Mouse (Mus musculus) lung, embryonic 15.5 days (tissue): ENCODE results near the gene Notch2. TPM values are rescaled to one million over a fixed set of nuclear protein-coding genes. Genes with fewer than 3 reads are reported as not detected.

Experiments
- ATAC-seq: fragments of 200-750 bp; cut with Nextera tagmentation; 2 replicates; pipeline ENCODE4 v1.8.0; 2017; ENCODE audit warnings: moderate number of reproducible peaks, borderline replicate concordance; ENCODE audit not compliant: low FRiP score, low TSS enrichment; ENCODE audit errors: extremely low read depth
- H3K27ac ChIP-seq: fragments of 300-500 bp; sonication (generic); 2 replicates; pipeline ENCODE4 v1.5.1; 2015; ENCODE audit warnings: moderate library complexity, mild to moderate bottlenecking, inconsistent platforms
- H3K27me3 ChIP-seq: fragments of 300-500 bp; sonication (generic); 2 replicates; pipeline ENCODE4 v1.6.1; 2015; ENCODE audit warnings: inconsistent platforms
- H3K36me3 ChIP-seq: fragments of 300-500 bp; sonication (generic); 2 replicates; pipeline ENCODE4 v1.6.1; 2015; ENCODE audit warnings: inconsistent platforms
- H3K4me1 ChIP-seq: fragments of 300-500 bp; sonication (generic); 2 replicates; pipeline ENCODE4 v1.6.1; 2015; ENCODE audit warnings: inconsistent platforms
- H3K4me2 ChIP-seq: fragments of 300-500 bp; sonication (generic); 2 replicates; pipeline ENCODE4 v1.6.1; 2015; ENCODE audit warnings: inconsistent platforms, mild to moderate bottlenecking, moderate library complexity
- H3K4me3 ChIP-seq: fragments of 300-500 bp; sonication (generic); 2 replicates; pipeline ENCODE4 v1.5.1; 2015; ENCODE audit warnings: mild to moderate bottlenecking, inconsistent platforms
- H3K9ac ChIP-seq: fragments of 300-500 bp; sonication (generic); 2 replicates; pipeline ENCODE4 v1.6.1; 2015; ENCODE audit warnings: inconsistent platforms
- H3K9me3 ChIP-seq: fragments of 300-500 bp; sonication (generic); 2 replicates; pipeline ENCODE4 v1.6.1; 2016; ENCODE audit warnings: inconsistent platforms
- WGBS: fragments of 180-500 bp; shearing (Covaris S2); methylation state at CpG from one replicate; pipeline ENCODE4 v1.1.7; 2015; 5-methylcytosine and 5-hydroxymethylcytosine counted together
- polyA plus RNA-seq: library from polyadenylated mRNA; unstranded; fragments of >200 nt; fragmentation: Nextera tagmentation; extraction: Ambion mirVana; gene quantifications from 2 replicates; pipeline ENCODE4 v1.2.1, GENCODE M21; 2015

Notch2 gene
- polyA plus RNA-seq, 1 experiment from 2014 or later = 35.1 TPM

DNA sequence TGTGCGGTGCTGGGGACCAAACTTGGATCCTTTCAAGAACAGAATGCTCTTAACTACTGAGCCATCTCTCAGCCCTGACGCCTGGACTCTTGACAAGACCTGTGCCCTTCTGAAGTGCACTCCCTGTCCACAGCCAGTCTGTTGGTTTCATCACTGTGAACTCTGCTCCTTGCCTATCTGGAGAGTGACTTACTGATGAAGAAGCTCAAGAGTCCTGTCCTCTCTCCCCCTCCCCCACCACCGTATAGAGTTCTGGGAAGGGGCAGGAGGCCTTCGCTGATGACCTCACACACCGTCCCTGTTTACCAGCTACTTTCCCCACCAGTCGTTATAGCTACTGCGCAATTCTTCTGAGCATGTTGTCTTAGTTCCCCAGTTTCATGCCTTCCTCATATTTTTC is 55.8 kb downstream of the Notch2 start:
- H3K36me3 ChIP-seq = peaks cover 22% of the 10 kb centered on the region
- H3K4me1 ChIP-seq = peaks cover 29% of the 10 kb centered on the region
- 61% methylated on average over 7 of the region's 7 CpGs for WGBS
- no peaks in the 10 kb centered on the region for H3K9me3 ChIP-seq
- no peak overlapping the region for H3K4me3 ChIP-seq
- H3K4me2 ChIP-seq = no peak overlapping the region
- no peaks in the 10 kb centered on the region for H3K27me3 ChIP-seq
- H3K27ac ChIP-seq = no peak overlapping the region
- ATAC-seq = no peak
- H3K9ac ChIP-seq = no peak overlapping the region

DNA sequence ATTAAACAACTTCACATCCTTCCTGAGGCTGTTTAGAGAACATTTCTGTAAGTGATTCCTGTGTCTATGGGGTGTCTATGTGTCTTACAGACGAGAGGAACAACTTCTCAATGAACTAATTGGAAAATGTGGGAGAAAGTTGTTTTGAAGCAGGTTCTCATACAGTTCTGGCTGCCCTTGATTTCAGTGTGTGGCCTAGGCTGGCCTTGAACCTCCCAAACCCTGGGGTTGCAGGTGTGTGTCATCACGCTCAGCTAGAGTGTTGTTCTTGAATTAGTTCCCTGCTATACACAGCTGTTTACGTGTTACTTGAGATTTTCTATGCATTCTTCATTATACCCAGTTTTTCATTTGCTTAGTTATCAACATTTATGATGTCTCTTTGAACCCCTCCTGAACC is 56.5 kb downstream of the Notch2 start:
- Histone ChIP-seq H3K9me3 (no peaks in the 10 kb centered on the region), H3K4me1 (peaks cover 24% of the 10 kb centered on the region), H3K27ac (no peak overlapping the region), H3K9ac (no peak overlapping the region), H3K36me3 (peaks cover 23% of the 10 kb centered on the region), H3K4me2 (no peak overlapping the region), H3K27me3 (no peaks in the 10 kb centered on the region), H3K4me3 (no peak overlapping the region)
- ATAC-seq = no peak
- 78% methylated on average over 3 of the region's 3 CpGs for WGBS

- Histone ChIP-seq H3K4me2 (no peak overlapping the region), H3K36me3 (peaks cover 30% of the 10 kb centered on the region), H3K9me3 (no peaks in the 10 kb centered on the region), H3K9ac (no peak overlapping the region), H3K4me1 (peaks cover 6% of the 10 kb centered on the region), H3K27me3 (no peaks in the 10 kb centered on the region), H3K27ac (no peak overlapping the region), H3K4me3 (no peak overlapping the region)
- no peak for ATAC-seq
- 91% methylated on average over 8 of the region's 8 CpGs for WGBS
Measured at GRCm38 (mm10) chr3:98072570-98072969, 59.2 kb downstream of the Notch2 start.

- no peak overlapping the region for H3K9ac ChIP-seq
- WGBS = 81% methylated on average over 4 of the region's 4 CpGs
- ATAC-seq = no peak
- H3K4me1 ChIP-seq = no peaks in the 10 kb centered on the region
- H3K36me3 ChIP-seq = peaks cover 40% of the 10 kb centered on the region
- H3K27ac ChIP-seq = no peak overlapping the region
- no peak overlapping the region for H3K4me2 ChIP-seq
- H3K4me3 ChIP-seq = no peak overlapping the region
- H3K9me3 ChIP-seq = no peaks in the 10 kb centered on the region
- H3K27me3 ChIP-seq = no peaks in the 10 kb centered on the region
Measured at GRCm38 (mm10) chr3:98073545-98073944, 60.2 kb downstream of the Notch2 start.

DNA sequence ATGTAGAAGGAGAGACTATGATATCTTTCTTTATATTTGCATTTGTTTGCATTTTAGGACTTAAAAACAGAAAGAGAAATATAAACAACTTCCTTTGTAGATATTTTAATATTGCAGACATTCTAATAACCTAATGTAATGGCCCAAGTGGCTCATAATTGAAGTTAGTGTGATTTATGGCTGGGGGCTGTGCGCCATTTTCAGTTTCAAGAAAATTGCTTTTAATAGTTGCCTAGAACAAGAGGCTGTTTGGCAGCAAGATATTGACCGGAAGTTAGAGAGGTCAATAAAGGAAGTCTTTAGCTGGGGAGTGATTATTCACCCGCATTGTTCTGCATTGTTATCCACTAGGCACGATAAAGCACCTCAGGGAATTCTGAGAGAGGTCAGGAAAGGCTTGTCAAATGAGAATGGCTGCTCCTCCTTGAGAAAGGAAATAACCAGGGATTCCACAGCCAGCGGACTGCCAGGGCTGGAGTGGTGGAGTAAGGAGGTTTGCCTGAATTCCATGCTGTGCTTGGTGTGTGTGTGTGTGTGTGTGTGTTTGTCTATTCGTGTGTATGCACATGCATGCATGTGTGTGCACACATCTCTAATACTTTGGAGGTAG is 61.4 kb downstream of the Notch2 start:
- Histone ChIP-seq H3K9me3 (no peaks in the 10 kb centered on the region), H3K9ac (no peak overlapping the region), H3K4me3 (no peak overlapping the region), H3K27me3 (no peaks in the 10 kb centered on the region), H3K36me3 (peaks cover 41% of the 10 kb centered on the region), H3K4me1 (no peaks in the 10 kb centered on the region), H3K27ac (no peak overlapping the region), H3K4me2 (no peak overlapping the region)
- WGBS = 60% methylated on average over 6 of the region's 6 CpGs
- ATAC-seq = no peak

GRCm38 (mm10) chr3:98077866-98078265 is 64.5 kb downstream of the Notch2 start:
- 88% methylated on average over 5 of the region's 5 CpGs for WGBS
- Histone ChIP-seq H3K27ac (no peak overlapping the region), H3K4me2 (no peak overlapping the region), H3K9me3 (no peaks in the 10 kb centered on the region), H3K9ac (no peak overlapping the region), H3K36me3 (peaks cover 40% of the 10 kb centered on the region), H3K4me3 (no peak overlapping the region), H3K4me1 (no peaks in the 10 kb centered on the region), H3K27me3 (no peaks in the 10 kb centered on the region)
- no peak for ATAC-seq

- Histone ChIP-seq H3K9ac (no peak overlapping the region), H3K4me1 (no peaks in the 10 kb centered on the region), H3K9me3 (no peaks in the 10 kb centered on the region), H3K27me3 (no peaks in the 10 kb centered on the region), H3K36me3 (peaks cover 34% of the 10 kb centered on the region), H3K4me2 (no peak overlapping the region), H3K4me3 (no peak overlapping the region), H3K27ac (no peak overlapping the region)
- ATAC-seq = no peak
- WGBS = 41% methylated on average over 1 of the region's 1 CpGs
Measured at GRCm38 (mm10) chr3:98078816-98079215, 65.5 kb downstream of the Notch2 start.

DNA sequence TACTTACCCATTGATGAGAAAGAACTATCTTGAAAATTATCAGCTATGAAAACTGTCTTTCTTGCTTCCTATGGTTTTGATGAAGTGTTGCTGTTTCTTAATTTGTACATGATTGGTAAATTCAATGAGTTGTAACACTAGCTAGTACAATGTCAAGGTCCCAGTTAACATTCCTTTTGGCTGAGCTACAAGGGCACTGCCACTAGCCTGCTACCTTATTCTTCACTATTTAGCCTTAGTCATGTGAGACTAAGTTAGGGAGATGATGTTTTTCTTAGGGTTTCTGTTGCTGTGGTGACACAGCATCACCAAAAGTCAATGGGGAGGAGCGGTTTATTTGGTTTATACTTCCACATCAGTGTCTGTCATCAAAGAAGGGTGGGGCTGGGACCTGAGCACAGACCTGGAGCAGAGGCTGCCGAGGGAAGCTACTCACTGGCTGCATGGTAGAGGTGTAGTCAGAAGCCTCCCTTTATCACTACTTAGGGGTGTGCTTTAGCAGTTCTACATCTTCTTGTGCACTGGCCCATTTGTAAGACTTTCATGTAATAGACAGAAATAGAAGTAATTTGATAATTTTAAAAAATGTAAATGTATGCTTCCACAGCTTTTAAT is 66.4 kb downstream of the Notch2 start:
- Histone ChIP-seq H3K27me3 (no peaks in the 10 kb centered on the region), H3K4me1 (no peaks in the 10 kb centered on the region), H3K4me3 (no peak overlapping the region), H3K4me2 (no peak overlapping the region), H3K27ac (no peak overlapping the region), H3K9me3 (no peaks in the 10 kb centered on the region), H3K9ac (no peak overlapping the region), H3K36me3 (peaks cover 31% of the 10 kb centered on the region)
- no peak for ATAC-seq
- 84% methylated on average over 2 of the region's 2 CpGs for WGBS

DNA sequence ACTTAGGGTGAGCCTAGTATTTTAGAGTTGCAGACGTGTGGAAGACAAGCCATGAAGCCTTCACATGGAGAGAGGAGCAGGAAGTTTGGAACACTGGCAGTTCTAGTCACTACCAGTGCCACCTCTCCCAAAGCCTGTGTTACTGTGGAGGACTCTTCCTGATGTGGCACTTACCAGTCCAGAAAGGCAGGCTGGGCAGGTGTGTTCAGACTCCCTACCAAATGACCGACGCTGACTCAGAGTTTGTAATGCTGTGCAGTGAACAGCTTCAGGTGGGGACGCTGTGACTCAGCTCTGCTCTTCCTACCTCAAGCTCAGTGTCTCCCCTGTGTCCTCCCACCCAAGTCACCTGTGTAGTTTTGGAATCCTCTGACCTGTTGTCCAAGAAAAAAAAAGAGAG is 67.3 kb downstream of the Notch2 start:
- Histone ChIP-seq H3K4me2 (no peak overlapping the region), H3K4me1 (peaks cover 9% of the 10 kb centered on the region), H3K36me3 (peaks cover 37% of the 10 kb centered on the region), H3K27me3 (no peaks in the 10 kb centered on the region), H3K9ac (no peak overlapping the region), H3K9me3 (no peaks in the 10 kb centered on the region), H3K27ac (no peak overlapping the region), H3K4me3 (no peak overlapping the region)
- 84% methylated on average over 4 of the region's 4 CpGs for WGBS
- no peak for ATAC-seq

DNA sequence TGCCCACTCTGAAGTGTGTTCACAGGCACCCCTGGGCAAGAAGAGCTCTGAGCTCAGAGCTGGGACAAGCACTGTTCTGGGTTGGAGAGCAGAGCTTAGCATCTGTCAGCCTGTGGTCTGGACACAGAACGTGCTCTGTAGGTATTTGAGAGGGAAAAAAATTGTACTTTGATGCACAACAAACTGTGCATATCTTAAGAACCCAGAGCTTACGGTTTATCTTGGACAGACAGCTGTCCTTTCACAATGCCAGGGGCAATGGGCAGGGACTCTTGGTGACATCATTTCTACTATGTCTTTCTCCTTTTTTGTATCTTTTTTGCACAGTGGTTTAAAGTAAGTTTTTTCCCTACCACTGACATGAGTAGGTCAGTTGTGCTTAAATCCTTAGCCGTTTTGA is 68.9 kb downstream of the Notch2 start:
- no peaks in the 10 kb centered on the region for H3K27me3 ChIP-seq
- peaks cover 21% of the 10 kb centered on the region for H3K4me1 ChIP-seq
- no peak for ATAC-seq
- H3K36me3 ChIP-seq = peaks cover 35% of the 10 kb centered on the region
- 83% methylated on average over 3 of the region's 3 CpGs for WGBS
- no peak overlapping the region for H3K9ac ChIP-seq
- H3K9me3 ChIP-seq = no peaks in the 10 kb centered on the region
- no peak overlapping the region for H3K4me3 ChIP-seq
- H3K4me2 ChIP-seq = no peak overlapping the region
- no peak overlapping the region for H3K27ac ChIP-seq

GRCm38 (mm10) chr3:98082972-98083371 is 69.6 kb downstream of the Notch2 start:
- Histone ChIP-seq H3K4me3 (no peak overlapping the region), H3K36me3 (peaks cover 29% of the 10 kb centered on the region), H3K27ac (no peak overlapping the region), H3K4me1 (peaks cover 21% of the 10 kb centered on the region), H3K9ac (no peak overlapping the region), H3K4me2 (no peak overlapping the region), H3K9me3 (no peaks in the 10 kb centered on the region), H3K27me3 (no peaks in the 10 kb centered on the region)
- 83% methylated on average over 3 of the region's 3 CpGs for WGBS
- no peak for ATAC-seq

GRCm38 (mm10) chr3:98084061-98084655 is 70.8 kb downstream of the Notch2 start:
- Histone ChIP-seq H3K9ac (no peak overlapping the region), H3K27me3 (no peaks in the 10 kb centered on the region), H3K36me3 (peaks cover 25% of the 10 kb centered on the region), H3K9me3 (no peaks in the 10 kb centered on the region), H3K4me1 (peaks cover 23% of the 10 kb centered on the region), H3K4me2 (no peak overlapping the region), H3K27ac (no peak overlapping the region), H3K4me3 (no peak overlapping the region)
- 75% methylated on average over 8 of the region's 8 CpGs for WGBS
- ATAC-seq = no peak
